Mouse (Mus musculus) neural tube, postnatal 0 days (tissue): ENCODE measurements around the gene Dars. TPM values are rescaled to one million over a fixed set of nuclear protein-coding genes. Genes with fewer than 3 reads are reported as not detected.

Source experiments
- polyA plus RNA-seq: library from polyadenylated mRNA; unstranded; fragments of >200 nt; fragmentation: Nextera tagmentation; extraction: Ambion mirVana; gene quantifications from 2 replicates; pipeline ENCODE4 v1.2.1, GENCODE M21; 2015

The Dars gene
- 109 and 113 TPM in 2 replicates for polyA plus RNA-seq

GRCm38 (mm10) chr1:128416584-128417532 lies at the start of gene Dars:
TSS of gene Dars (minus strand) at chr1:128417368.

GRCm38 (mm10) chr1:128359554-128360376 lies 57.4 kb downstream of the Dars start, which contains the start of gene Mcm6:
TSS of gene Mcm6 (minus strand) at chr1:128359664.

GRCm38 (mm10) chr1:128328218-128328617 lies 89.0 kb downstream of the Dars start, which contains the start of gene Lct:
TSS of gene Lct (minus strand) at chr1:128328318.

Other genes starting within 250 kb of the Dars start
- gene Ubxn4, start 173.4 kb downstream of the Dars start, polyA plus RNA-seq = 75.5 and 81.3 TPM in 2 replicates
- gene Lct, start 89.0 kb downstream of the Dars start, polyA plus RNA-seq = 0.44 and 1.1 TPM in 2 replicates
- gene Mcm6, start 57.7 kb downstream of the Dars start, polyA plus RNA-seq = 32.1 and 34.0 TPM in 2 replicates
- gene Cxcr4, start 174.9 kb upstream of the Dars start, polyA plus RNA-seq = 2.6 and 3.1 TPM in 2 replicates